Mouse (Mus musculus): ENCODE data around the gene Myo3b. TPM values are rescaled to one million over a fixed set of nuclear protein-coding genes. Genes with fewer than 3 reads are reported as not detected.

The Myo3b gene
- polyA plus RNA-seq, 1 experiment from 2014 or later = not detected

Other genes with a start within 250 kb of the Myo3b start
- 2.7 and 3.0 TPM in 2 replicates for gene Ccdc173, start 249.6 kb upstream of the Myo3b start, polyA plus RNA-seq (2016; fragmentation: Nextera tagmentation; extraction: Ambion mirVana)
- 28.3 and 28.4 TPM in 2 replicates for gene Phospho2, start 249.5 kb upstream of the Myo3b start, polyA plus RNA-seq (2016; fragmentation: Nextera tagmentation; extraction: Ambion mirVana)
- 35.6 and 37.5 TPM in 2 replicates for gene Klhl23, start 217.2 kb upstream of the Myo3b start, polyA plus RNA-seq (2016; fragmentation: Nextera tagmentation; extraction: Ambion mirVana)
- 365 and 413 TPM in 2 replicates for gene Ssb, start 177.6 kb upstream of the Myo3b start, polyA plus RNA-seq (2016; fragmentation: Nextera tagmentation; extraction: Ambion mirVana)
- gene Mettl5, start 153.5 kb upstream of the Myo3b start, polyA plus RNA-seq (2016; fragmentation: Nextera tagmentation; extraction: Ambion mirVana) = 37.6 and 40.3 TPM in 2 replicates
- 15.8 and 19.1 TPM in 2 replicates for gene Ubr3, start 141.9 kb upstream of the Myo3b start, polyA plus RNA-seq (2016; fragmentation: Nextera tagmentation; extraction: Ambion mirVana)